Mouse (Mus musculus) lung, adult 2 months (tissue): ENCODE results near the gene Actrt2. TPM values are rescaled to one million over a fixed set of nuclear protein-coding genes. Genes with fewer than 3 reads are reported as not detected.
A peak's percentile ranks its signal among the peaks of the same experiment; 100 is the strongest.

Source experiments
- DNase-seq: peaks from one replicate; pipeline ENCODE4 v3.0.0; 2022
- H3K4me1 ChIP-seq: fragments of 200-500 bp; 2 replicates; pipeline ENCODE4 v1.6.1; 2011; ENCODE audit warnings: low read length; ENCODE audit not compliant: control insufficient read depth, insufficient read depth
- H3K4me3 ChIP-seq: fragments of 200-500 bp; replicated peaks from 2 replicates; pipeline ENCODE3; 2011; ENCODE audit warnings: low read depth, mild to moderate bottlenecking, control low read depth, low read length; ENCODE audit errors: extremely low read depth
- CTCF ChIP-seq: fragments of 200-500 bp; IDR thresholded peaks from 2 replicates; pipeline ENCODE4 v1.5.1; 2011; ENCODE audit warnings: mild to moderate bottlenecking, low read length, control low read depth; ENCODE audit not compliant: insufficient read depth
- POLR2A ChIP-seq: fragments of 200-500 bp; IDR thresholded peaks from 2 replicates; pipeline ENCODE4 v1.6.1; 2011; ENCODE audit warnings: low read depth, mild to moderate bottlenecking, control low read depth, low read length, borderline replicate concordance; ENCODE audit errors: extremely low read depth
- WGBS: fragments of 180-500 bp; shearing (Covaris S2); methylation state at CpG from one replicate; pipeline ENCODE4 v1.1.7; 2018; 5-methylcytosine and 5-hydroxymethylcytosine counted together
- polyA plus RNA-seq: library from polyadenylated mRNA; depleted of rRNA; stranded (reverse); fragments of >200 nt; gene quantifications from 2 replicates; pipeline ENCODE4 v1.2.3, GENCODE M21; 2012

Actrt2 gene
- polyA plus RNA-seq, 1 experiment, result not detected

DNA sequence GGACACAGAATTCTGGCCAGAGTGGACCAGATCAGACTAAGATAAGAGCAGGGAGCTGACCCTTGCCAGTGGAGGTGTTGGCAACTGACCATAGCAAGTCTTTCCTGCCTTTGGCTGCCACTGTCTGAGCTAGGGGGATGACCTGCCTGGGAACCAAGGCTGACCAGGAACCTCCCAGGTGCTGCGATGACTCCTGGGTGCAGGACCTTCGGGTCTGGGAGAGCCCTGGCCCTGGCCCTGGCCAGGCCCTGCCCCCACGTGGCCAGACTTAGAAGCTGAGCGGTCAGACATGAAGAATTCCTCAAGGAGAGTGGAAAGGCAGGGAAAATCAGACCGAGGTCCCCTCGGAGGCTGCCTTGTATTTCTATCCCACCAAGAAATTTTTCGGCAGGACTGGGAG is 28.5 kb downstream of the Actrt2 start:
- DNase-seq, result peak; percentile 62
- WGBS, result 6% methylated on average over 7 of the region's 7 CpGs
- 0 out of 2 replicates have a peak, but pooled peaks cover 2% of the 10 kb centered on the region for H3K4me1 ChIP-seq
- TF ChIP-seq POLR2A, result no peak
- TF ChIP-seq CTCF, result peak; percentile 20; the same call in 1 of the 2 replicates
- peak overlapping the region; percentile 14 for H3K4me3 ChIP-seq

DNA sequence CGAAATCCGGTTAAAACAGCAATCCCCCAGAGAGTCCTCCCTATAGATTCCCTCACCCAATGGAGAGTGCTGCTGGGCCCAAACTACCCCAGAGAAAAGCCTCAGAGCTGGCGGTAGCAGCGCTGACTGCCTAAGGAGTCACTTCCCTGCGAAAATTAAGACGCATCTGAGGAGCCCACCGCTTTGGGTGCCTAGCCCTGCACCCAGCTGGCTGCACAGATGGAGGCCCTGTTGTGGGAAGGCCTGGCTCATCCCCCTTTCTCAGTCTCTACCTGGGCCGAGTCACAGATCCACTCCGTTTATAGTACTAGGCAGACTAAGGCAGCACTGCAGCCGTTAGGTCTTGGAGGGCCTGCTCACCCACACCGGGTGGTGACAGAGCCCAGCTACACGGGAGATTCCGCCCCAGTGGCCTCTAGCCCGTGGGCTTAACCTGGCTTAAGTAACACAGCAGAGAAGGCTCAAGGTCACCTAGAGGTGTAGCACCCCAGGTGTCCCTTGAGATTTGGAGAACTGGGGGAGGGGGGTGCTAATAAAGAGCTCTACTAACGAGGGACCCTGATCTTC is 29.3 kb downstream of the Actrt2 start:
- TF ChIP-seq CTCF, result no peak
- TF ChIP-seq POLR2A, result no peak
- 0 out of 2 replicates have a peak, but pooled peaks cover 2% of the 10 kb centered on the region for H3K4me1 ChIP-seq
- no peak for DNase-seq
- WGBS, result 14% methylated on average over 14 of the region's 15 CpGs
- H3K4me3 ChIP-seq, result peak overlapping the region; percentile 23

DNA sequence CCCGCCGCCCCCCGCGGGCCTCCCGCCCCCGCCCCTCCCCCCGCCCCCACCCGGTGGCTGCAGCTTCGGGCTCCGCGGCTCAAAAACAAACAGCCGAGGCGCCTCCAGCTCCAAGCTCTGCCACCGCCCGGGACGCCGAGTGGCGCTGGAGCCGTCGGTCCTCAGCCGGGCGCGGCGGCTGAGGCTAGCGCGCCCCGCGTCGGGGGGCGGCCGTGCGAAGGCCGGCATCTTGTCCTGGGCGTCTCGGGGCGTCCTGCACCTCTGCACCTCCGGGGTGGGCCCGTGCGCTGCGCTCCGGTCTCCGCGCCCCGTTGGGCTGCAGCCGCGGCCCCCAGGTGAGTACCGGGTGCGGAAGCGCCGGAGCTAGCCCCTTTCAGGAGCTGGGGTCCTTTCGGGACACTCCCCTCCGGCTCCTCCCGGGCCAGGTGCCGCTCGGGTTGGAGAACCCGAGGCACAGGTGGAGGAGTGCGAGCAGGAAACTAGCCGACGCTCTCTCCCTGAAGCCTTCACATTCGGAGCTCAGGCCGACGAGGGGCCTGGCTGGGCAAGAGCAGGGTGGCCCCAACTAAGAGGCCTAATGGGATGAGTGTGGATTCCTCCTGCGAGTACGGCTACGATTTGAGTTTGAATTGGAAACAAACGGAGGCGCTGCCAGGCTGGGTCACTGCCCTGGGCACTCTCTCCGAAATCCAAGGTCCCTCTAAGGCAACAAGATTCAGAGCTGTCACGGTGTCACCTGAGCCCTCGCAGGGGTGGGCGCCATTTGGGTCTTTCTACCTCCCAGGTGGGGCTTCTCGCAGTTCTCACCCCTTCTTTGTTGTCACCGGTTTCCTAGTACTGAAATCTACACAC is 30.0 kb downstream of the Actrt2 start:
- peak; percentile 51 for DNase-seq
- WGBS, result 2% methylated on average over 65 of the region's 73 CpGs
- Histone ChIP-seq H3K4me3 (peak overlapping the region; percentile 56), H3K4me1 (0 out of 2 replicates have a peak, but pooled peaks cover 2% of the 10 kb centered on the region)
- TF ChIP-seq POLR2A (no peak), CTCF (no peak)

DNA sequence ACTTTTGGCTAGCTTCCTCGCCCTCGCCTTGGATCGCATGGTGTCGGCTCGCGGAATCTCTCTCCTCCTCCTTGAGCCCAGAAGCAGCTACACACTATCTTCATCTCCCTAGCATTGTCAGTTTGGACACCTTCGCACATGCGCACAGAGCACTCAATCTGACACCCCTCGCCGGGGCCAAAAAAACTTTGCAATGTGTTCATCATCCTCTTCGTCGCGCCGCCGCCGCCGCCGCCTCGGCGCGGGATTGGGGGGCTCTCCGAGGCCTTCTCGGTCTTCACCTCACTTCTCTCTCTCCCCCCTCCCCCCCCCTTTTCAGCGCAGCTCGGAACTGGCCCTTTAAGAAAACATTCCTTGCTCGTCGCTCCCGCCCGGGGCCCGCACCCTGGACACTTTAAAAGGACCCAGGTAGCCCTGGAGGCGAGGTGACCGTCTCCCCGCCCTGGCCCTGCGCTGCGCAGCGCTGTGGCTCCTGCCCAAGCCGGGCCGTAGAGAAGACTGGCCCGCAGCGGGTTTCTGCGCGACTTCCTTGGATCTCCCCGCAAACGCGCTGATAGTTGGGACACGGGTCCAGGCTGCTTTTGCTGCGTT is 30.9 kb downstream of the Actrt2 start, which contains the start of gene Prdm16:
Gene Prdm16 (minus strand): TSS at position 153 of the 591 bp plus-strand sequence.
- WGBS, result under 1% methylated on average over 47 of the region's 47 CpGs
- peak; percentile 81; the same call in 1 of the 2 replicates for TF ChIP-seq POLR2A
- no peak for TF ChIP-seq CTCF
- peak; percentile 80 for DNase-seq
- Histone ChIP-seq H3K4me1 (0 out of 2 replicates have a peak, but pooled peaks cover 2% of the 10 kb centered on the region), H3K4me3 (peak within 1 kb of the TSS; percentile 63)

DNA sequence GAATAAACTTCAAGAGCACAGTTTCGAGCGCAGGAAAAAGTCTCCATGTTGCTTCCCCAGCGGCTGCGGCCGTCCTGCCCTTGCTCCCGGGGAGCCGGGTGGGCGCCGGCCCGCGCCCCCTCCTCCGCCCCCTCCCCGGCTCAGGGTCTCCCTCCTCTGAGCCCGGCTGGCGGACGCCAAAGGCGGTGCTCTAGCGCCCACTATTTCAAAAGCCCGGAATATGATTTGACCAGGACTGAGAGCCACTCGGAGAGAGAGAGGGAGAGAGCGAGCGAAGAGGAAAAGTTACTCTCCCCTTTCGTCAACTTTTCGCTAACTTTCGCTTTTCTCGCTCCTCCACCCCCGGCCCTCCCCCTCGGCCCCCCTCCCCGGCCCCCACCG is 31.6 kb downstream of the Actrt2 start:
- peak overlapping the region; percentile 63 for H3K4me3 ChIP-seq
- TF ChIP-seq CTCF (no peak), POLR2A (no peak)
- DNase-seq, result peak; percentile 59
- WGBS, result 0% methylated on average over 25 of the region's 30 CpGs
- H3K4me1 ChIP-seq, result 0 out of 2 replicates have a peak, but pooled peaks cover 2% of the 10 kb centered on the region

DNA sequence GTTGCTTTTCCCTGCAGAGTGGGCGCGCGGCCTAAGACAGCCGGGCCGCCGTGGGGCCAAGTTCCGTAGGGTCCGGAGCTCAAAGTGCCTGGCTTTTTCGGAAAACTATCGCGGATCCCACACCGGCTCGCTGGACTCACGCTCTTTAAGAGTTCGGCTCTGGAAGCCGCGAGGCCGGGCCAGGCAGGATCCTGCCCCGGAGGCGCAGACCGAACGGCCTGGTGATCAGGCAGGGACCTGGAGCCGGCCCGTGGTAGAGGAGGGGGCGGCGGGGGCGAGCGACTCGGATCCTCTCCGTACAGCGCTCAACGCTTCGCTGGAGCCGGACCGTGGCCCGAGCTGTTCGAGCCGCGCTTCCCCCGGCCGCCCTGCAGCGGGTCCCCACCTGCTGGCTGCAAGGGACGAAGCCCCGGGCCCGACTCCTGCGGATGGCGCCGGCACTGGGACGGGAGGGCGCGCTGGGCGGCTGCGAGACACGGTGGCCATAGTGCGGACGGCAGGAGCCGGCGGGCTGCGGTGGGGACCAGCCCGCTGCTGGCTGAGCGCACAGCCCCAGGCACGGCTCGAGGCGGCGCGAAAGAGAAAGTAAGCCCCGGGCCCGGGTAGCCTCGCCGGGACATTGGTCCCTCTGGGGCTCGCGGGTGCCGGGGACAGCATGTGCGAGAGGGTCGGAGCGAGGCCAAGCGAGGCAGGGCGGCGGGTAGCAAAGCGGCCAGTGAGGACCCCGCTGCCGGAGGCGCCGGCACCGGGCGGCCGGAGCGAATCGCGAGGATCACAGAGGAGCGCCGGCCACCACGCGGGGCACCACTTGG is 32.2 kb downstream of the Actrt2 start:
- DNase-seq, result peak; percentile 69
- Histone ChIP-seq H3K4me3 (peak overlapping the region; percentile 63), H3K4me1 (0 out of 2 replicates have a peak, but pooled peaks cover 2% of the 10 kb centered on the region)
- 1% methylated on average over 94 of the region's 94 CpGs for WGBS
- TF ChIP-seq POLR2A, result no peak
- TF ChIP-seq CTCF, result no peak

DNA sequence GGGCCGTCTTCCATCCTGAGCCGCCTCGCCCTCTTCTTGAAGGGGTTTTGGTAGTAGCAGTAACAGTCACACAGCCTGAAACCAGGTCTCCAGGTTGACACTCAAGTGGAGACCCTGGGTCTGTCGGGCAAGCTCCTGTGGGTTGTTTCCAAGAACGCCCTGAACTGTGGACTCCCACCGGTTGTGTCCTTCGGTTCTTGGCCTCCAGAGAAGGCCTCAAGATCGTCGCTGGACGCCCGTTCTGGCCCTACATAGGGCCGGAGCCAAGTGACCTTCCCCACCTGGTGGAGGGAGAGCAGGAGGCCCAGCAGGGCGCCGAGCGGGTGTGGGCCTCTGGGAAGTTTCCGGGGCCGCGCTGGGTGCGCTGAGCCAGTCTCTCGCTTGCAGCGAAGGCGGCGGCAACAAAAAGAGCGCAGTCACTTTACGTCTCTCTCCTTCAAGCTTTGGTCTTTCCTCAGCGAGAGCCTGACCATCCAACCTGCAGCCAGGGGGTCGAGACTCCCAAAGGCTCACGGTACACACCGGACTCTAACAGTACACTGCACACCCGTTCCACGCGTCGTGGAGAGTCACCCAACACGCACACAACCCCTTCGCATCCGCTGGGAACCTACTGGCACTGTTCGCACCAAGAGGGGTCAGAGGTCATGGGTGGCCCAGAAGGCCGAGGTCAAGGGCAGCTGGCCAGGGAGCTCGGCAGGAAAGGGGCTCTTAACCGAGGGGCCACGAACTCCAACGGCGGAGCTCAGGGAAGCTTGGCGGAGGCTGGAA is 33.0 kb downstream of the Actrt2 start:
- WGBS, result 35% methylated on average over 44 of the region's 44 CpGs
- H3K4me1 ChIP-seq, result 0 out of 2 replicates have a peak, but pooled peaks cover 2% of the 10 kb centered on the region
- DNase-seq, result peak; percentile 56
- H3K4me3 ChIP-seq, result peak overlapping the region; percentile 63
- no peak for TF ChIP-seq POLR2A
- TF ChIP-seq CTCF, result no peak

DNA sequence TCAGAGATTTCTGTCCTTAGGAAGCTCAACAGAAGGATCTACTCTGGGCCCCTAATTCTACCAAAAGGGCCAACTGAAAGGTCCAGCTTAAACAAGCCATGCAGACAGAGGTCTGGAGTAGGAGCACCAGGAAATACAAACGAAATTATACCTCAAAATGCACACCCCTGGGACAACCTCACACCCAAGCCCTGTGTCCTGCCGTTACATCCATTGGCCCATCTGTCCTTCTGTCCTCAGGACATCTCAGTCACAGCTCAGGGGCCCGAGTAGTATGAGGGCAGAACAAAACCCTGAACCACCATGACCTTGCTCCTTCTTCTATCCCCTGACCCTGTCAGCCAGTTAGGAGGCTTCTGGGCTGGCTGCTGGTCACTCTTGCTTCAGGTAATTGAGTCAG is 33.7 kb downstream of the Actrt2 start:
- TF ChIP-seq CTCF (no peak), POLR2A (no peak)
- Histone ChIP-seq H3K4me3 (peak overlapping the region; percentile 25), H3K4me1 (0 out of 2 replicates have a peak, but pooled peaks cover 1% of the 10 kb centered on the region)
- WGBS, result 63% methylated on average over 3 of the region's 3 CpGs
- no peak for DNase-seq
